Mouse (Mus musculus) urinary bladder, adult 2 months (tissue): Measurements from ENCODE around the gene Nup210l. TPM values are rescaled to one million over a fixed set of nuclear protein-coding genes. Genes with fewer than 3 reads are reported as not detected.
"Not testable (repeated sequence)": the region's sequence is repeated elsewhere in the genome, so short reads cannot be mapped to it uniquely, and the experiment has no call there.

Experiments
- DNase-seq: peaks from one replicate; pipeline ENCODE4 v3.0.0; 2022; ENCODE audit warnings: low spot score
- polyA plus RNA-seq: library from polyadenylated mRNA; depleted of rRNA; stranded (reverse); fragments of >200 nt; gene quantifications from 2 replicates; pipeline ENCODE4 v1.2.3, GENCODE M21; 2012

Nup210l gene
- polyA plus RNA-seq, 1 experiment: 0.80 TPM

DNA sequence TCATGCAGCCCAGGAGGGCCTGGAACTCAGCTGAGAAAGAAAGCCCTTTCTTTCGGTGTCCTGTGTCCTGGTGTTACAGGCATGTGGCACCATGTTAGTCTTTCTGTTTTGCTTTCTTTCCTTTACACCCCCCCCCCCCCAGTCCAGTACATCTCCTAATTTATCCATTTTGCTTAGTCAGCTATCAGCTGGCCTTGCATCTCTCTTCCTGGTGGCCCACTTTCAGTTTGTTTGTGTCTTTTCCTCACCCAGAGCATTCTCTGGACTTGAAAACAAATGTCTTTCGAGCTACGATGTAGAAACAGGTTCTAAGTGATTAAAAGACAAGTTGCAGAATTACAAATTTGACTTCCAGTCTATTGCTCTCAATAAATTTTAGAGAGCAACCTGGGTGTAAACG lies 118.5 kb downstream of the Nup210l start:
- no peak for DNase-seq

DNA sequence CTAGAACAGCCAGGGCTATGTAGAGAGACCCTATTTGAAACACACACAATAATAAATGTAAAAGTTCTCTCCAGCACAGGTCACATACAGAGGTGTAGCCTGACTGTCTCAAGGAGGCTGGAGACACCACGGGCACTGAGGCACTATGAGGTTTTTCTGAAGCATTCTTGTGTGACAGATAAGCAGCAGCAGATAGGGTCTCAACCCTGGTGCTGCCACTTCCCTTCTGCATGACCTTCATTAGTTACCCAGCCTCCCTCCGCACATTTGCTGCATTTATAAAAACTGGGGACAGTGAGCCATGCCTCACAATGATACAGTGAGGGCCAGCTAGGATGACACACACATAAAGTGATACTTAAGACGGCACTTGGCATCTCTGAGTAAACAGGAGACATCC lies 119.0 kb downstream of the Nup210l start:
- DNase-seq: no peak

DNA sequence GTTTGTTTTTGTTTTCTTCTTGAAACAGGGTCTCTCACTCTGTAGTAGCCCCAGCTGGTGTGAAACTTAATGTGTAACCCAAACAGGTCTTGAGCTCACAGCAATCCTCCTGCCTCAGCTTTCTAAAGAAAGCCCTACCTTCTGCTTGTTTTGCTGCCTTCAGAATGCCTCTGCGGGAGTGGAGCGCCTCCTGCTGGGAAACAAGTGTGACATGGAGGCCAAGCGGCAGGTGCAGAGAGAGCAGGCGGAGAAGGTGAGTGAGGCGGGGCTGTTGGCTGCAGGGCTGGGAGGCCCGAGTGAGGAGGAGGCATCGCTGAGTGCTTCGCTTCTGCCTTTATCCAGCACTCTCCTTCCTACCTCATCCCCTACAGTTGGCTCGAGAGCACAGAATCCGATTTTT lies 120.4 kb downstream of the Nup210l start:
- DNase-seq: no peak

DNA sequence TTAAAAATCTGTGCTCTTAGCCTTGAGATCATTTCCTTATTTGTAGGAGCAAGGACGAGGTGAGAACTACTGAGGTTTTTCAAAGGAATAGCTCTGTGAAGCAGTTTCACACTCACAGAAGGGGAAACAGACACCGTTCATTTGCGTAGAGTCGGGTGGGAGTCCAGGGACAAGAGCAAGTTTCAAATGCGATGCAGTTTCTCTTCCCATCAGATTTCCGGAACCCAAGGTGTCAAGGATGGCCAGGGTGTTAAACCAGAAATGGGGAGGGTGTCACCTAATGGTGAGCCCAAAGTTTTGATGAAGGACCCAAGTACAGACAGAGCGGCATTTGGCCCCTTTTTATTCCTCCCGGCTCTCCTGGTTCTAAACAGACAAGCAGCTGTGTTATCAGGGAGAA lies 127.1 kb downstream of the Nup210l start:
- no peak for DNase-seq

DNA sequence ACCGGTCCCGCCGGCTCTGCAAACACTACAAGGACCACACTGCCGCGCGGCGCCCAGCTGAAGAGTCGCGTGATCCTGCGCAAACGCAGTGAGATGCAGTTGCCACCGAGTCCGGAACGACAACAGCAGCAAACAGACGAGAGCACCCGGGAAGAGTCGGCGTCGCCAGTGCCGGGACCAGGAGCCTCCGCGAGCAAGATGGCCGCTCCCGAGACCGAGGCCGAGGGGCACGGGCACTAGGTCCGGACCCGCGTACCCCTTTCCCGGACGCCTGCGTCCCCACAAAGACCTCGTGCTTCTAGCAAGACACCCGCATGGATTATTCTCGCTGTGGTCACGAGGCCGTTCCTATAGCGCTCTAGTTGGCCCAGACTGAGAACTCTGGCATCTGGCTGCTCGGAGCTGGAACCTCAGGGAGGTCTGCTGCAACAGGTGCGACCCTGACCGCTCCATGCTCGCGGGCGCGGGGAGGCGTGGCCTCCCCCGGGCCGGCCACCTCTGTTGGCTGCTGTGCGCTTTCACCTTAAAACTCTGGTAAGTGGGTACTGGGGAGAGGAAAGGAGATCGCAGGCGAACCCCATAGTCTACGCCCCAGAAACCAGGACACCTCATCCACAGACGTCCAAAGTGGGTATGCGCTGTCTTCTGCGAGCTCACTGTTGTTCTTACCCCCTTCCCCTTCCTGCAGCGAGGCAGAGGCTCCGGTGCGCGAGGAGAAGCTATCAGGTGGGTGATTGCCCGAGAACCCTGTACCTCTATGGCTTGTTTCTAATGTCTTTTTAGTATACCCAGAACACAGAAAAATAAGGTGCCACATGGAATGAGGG lies 127.8 kb downstream of the Nup210l start, which contains the start of gene Jtb:
Gene Jtb, plus strand, starts transcription at position 91 of the 827 bp plus-strand sequence.
- DNase-seq: peak; percentile 83

DNA sequence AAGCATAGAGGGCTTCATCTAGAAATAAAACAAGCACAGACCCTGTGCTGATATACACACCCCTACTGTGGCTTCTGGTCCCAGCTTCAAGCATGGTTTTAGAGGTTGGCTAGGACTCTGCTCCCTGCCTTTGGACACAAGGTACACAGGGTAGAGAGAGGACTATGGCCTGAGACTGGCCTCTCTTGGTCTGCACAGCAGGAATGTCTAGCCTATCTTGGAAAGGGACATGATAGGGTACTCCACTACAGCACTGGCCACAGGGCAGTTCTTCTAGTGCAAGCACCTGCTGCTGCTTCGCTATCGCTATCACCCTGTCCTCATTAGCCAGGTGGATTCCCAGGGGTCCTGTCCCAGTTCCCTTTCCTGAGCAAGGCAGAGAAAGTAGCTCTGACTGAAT lies 137.3 kb downstream of the Nup210l start:
- DNase-seq: no peak

DNA sequence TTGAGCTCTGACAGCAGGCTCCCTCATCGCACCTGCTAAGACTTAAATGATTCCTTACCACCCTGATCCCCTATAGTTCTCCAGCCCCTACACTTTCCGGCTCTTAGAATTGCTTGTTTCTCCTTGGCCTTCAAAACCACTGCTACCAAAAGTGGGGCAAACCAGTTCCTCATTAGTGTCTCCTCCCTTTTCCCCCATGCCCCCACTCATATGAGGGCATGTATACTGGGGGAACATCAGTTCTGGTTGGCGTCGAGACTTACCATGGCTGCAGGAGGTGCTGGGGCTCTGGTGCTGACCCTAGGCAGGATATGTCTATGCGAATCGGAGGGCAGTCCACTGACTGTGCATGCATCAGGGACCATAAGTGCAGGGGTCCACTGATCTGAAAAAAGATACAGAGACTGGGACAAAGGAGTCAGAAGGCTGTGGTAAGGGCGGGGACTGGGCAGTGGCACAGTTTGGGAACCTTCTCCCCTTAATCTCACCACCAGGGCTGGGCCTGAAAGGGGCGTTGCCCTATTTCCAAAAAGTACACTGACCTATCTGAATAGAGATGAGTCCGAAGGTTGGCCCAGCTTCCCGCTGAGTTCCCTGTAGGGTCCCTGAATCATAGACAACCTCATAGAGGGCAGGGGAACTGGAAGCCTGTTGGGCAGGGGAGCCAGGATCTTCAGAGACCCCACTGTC lies 137.9 kb downstream of the Nup210l start:
- DNase-seq: no peak

DNA sequence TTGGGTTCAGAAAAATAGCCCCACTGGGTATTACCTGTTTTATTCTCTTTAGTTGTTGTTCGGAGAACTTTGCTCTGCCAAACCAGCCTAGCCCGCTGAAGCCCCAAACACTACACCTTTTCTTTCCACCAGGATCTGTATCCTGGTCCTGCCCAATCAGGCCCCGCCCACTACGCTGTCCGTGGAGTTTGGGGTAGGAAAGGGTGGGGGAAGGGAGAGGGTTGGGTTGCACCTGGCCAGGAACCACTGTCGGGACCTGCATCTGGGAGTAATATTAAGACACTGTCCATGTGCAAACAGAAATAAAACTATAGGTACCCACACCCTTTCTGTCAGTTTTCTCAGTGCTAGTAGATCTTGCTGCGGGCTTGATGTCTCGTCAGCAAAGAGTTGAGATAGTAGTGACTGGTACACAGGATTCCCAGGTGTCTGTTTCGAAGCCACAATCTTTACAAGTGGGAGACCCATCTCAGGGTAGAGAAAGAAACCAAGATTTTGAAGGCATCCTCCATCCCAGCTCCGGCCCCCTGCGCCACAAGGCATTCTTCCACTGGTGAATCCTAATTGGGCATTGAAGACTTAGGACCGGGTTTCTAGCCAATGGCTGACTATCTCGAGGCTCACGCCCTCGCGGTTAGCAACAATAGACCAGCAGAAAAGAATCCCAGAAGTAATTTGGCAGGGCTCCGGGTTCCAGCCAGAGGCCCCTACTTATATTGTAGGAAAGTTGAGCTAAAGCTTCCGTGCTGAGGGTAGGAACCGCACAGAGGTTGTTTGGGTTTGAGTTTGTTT lies 139.2 kb downstream of the Nup210l start, which contains the start of gene Creb3l4:
Gene Creb3l4, minus strand, starts transcription at position 529 of the 792 bp plus-strand sequence.
- DNase-seq: no peak

DNA sequence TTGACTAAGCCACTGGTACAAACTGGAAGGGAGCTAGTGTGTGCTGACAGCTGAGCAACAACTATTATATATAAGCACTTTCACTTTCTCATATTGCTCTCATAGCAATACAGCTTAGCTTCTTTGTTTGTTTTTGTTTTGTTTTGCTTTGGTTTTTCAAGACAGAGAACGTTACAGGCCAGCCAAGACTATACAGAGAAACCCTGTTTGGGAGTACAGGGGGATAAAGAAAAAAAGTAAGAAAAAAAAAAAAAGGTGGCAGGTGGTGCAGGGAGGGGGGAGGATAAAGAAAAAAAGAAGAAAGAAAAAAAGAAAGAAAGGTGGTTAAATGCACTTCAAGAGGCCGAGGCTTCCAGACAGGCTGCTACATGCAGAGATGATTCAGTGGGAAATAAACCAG lies 141.5 kb downstream of the Nup210l start:
- DNase-seq: no peak

DNA sequence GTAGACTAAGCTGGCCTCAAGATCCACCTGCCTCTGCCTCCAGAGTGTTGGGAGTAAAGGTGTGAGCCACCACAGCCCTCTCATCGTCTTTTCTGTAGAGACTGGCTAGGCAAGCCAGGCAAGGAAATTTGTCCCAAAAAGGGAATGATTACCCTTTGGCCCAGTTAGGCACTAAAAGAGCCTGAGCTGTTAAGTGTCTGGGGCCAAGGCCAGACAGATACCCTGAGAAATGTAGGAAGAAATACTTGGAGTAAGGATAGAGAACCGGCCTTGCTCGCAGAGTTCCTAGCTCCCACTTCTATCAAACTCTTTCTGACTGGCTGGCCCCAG lies 143.7 kb downstream of the Nup210l start:
- DNase-seq: no peak

DNA sequence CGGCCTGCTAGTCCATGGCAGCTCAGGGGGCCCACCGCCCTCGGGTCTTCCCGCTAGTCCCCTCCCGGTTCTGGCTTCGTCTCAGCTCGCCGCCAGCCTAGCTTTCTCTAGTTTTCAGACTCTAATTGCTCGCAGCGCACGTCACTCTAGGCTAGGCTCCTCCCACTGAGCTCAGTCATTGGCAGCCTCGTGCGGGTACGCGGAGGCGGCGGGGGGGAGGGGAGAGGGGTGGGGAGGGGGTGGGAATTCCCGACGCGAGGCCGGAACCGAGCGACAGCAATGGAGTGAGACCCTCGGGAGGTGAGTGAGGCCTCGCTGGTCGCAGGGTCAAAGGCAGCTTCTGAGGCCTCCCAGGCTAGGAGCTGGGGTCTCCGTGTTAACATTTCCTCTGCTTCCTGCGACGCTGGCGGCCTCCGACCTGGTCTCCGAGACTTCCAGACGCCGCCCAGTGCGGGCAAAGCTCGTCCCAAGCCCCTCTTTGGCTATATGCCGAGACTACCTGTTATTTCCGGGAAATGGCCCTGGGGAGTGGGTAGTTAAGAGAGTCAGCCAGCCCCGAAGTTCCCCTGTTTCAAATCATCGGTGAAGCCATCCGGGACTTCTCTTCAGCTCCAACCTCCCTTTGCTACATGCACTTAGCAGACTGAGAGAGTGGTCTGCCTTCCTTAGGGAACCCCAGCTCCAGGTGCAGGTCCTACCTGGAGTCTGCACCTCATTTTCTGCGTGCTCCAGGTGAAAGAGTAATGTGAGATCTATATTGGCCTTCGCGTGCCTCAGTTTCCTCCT lies 144.2 kb downstream of the Nup210l start, which contains the start of gene Slc39a1:
Gene Slc39a1, plus strand, starts transcription at position 213 of the 786 bp plus-strand sequence.
- peak; percentile 79 for DNase-seq

DNA sequence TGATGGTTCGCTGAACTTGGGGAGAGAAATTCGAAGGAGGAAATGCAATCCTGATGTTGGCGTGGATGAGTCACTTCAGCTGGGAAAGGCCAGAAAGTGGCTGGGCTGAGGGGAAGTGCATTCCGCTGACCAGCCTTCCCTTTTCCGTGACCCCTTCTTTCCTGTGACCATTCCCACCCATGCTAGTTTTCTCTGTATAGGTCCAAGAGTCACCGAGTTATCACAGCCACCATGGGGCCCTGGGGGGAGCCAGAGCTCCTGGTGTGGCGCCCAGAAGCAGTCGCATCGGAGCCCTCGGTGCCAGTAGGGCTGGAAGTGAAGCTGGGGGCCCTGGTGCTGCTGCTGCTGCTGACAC lies 144.8 kb downstream of the Nup210l start:
- DNase-seq: peak; percentile 43

DNA sequence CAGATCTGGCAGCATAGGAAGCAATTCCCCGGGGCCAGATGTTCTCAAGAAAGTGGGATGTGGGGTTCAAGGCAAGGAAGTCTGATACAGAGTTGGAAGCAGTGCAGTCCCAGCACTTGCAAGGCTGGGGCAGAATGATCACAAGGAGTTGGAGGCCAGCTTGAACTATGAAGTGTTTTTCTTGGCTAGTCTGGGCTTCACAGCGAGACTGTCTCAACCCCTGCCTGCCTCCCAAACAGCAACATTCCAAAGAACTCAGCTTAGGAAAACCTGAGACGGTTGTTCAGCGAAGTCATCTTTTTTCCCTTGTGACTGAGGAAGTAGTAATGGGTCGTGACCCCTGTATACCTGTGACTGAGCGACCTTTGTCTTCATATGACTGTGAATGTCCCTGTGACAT lies 146.9 kb downstream of the Nup210l start:
- no peak for DNase-seq

DNA sequence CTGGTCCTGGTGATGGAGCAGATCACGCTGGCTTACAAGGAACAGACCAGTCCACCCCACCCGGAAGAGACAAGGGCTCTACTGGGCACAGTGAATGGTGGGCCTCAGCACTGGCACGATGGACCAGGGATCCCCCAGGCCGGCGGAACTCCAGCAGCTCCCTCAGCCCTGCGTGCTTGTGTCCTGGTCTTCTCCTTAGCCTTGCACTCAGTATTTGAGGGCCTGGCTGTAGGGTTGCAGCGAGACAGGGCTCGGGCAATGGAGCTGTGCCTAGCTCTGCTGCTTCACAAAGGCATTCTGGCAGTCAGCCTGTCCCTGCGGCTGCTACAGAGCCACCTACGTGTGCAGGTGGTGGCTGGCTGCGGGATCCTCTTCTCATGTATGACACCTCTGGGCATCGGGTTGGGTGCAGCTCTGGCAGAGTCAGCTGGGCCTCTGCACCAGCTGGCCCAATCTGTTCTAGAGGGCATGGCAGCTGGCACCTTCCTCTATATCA lies 147.8 kb downstream of the Nup210l start:
- not testable (repeated sequence) for DNase-seq

DNA sequence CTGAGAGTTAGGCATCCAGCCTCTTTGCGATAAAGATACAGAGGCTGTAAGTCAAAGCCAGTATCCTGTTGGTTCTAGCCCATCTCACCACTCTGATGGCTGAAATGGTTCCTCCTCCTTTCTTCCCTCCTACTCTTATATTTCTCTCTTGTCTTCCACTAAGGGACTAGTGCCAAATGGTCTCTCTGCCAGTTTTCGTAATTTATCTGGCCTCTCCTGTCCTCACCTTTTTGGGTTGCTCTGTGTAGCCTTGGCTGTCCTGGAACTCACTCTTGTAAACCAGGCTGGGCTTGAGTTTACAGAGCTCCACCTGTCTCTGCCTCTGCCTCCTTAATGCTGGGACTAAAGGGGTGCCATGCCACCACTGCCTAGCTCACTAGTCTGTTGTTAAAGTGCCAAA lies 148.7 kb downstream of the Nup210l start:
- DNase-seq: not testable (repeated sequence)

DNA sequence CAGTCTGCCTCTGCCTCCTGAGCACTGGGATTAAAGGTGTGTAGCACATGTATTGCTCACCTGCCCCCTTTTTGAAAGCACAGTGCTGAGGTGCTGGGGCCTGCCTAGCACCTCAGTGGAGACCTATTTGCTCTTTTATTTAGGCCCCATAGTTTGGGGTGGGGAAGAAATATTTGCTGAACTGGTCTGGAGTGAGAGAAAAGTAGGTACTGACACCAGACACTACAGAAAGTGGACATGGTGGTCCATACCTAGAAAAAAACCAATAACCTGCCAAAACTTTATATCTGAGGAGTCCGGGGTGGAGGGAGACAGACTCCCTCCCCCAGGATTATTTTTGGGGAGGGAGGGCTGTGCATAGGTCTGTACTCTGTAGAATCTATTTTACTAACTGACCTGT lies 149.2 kb downstream of the Nup210l start:
- DNase-seq: not testable (repeated sequence)

DNA sequence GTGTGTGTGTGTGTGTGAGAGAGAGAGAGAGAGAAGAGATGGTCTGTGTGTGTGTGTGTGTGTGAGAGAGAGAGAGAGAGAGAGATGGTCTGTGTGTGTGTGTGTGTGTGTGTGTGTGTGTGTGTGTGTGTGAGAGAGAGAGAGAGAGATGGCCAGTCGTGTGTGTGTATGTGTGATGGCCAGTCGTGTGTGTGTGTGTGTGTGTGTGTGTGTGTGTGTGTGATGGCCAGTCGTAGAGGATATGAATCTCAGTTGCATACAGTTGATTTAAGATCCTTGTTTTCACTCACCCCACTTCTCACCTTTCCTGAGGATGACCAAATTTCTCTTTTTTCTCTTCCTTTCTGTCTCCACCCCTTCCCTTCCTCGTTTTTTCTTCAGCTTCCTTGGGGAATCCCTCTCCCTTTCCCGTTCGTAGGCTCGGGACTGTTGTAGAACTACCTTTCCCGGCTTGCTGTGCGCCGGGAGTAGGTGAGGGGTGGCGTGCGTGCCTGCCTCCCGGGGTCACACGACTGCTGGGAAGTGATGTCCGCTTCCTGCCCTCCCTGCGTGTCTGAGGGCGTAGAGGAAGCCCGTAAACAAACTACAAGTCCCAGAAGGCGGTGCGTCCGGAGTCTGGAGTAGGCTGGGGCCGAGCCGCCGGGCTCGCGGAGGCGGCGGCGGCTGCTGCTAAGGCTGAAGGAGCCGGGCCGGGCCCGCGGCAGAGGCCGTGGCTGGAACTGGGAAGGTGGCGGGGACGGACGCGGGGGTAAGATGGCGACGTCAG lies 149.9 kb downstream of the Nup210l start, which contains the start of gene Crtc2:
Gene Crtc2, plus strand, starts transcription at position 511 of the 766 bp plus-strand sequence.
- peak; percentile 80 for DNase-seq

DNA sequence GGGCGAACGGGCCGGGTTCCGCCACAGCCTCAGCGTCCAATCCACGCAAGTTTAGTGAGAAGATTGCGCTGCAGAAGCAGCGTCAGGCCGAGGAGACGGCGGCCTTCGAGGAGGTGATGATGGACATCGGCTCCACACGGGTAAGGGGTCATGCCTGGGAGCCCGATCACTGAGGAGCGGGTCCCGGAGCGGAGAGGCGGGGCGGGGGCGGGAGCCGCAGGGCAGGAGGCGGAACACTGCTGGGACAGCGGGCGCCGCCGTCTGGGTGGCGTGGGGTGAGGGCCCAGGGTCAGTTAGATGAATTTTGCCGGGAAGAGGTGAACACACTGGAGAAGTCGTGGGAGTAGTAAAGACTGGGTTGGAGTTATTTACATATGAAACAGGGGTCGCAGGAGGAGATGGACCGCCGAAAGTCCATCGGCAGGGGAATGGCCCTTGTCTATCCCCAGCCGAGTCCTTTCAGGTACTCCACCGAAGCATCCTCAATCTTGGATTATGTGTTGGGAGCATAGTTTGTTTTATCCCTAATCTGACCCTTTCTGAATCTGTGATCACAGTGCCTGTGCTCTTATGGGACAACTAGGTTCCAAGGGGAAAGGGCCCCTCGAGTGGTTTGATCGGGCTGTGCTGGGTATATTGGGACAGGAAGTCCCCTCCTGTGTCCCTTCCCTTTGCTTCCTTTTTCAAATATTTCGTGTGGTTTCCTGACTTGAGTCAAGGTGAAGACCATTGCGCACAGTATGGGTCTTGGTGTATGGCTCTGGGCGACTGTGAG lies 150.7 kb downstream of the Nup210l start:
- no peak for DNase-seq

DNA sequence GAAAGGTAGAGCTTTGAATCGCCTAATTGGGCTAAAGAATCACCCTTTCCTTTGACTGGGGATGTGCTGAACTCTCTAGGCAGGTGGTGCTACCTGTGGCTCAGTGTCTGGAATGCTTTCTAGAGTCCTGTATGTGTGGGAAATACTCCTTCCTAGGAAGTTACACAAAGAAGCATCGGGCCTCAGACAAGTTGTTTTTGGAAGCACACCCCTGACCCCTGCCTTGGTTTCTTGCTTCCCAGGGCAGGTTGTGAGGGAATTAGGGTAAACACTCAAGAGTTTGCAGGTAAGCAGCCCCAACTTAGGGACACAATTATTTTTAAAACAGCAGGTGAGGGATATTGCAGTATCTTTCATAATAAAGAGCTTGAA lies 151.2 kb downstream of the Nup210l start:
- no peak for DNase-seq
